Mouse (Mus musculus): ENCODE data around the gene Nos1.

Nos1 gene

GRCm38 (mm10) chr5:117997434-117997970 lies 216.7 kb downstream of the Nos1 start:
- DNase-seq (ENCODE audit: low read depth): no peak

GRCm38 (mm10) chr5:117999061-117999460 lies 218.2 kb downstream of the Nos1 start:
- DNase-seq (ENCODE audit: low read depth): no peak

GRCm38 (mm10) chr5:117999584-117999983 lies 218.8 kb downstream of the Nos1 start:
- no peak for DNase-seq (ENCODE audit: low read depth)

- DNase-seq (ENCODE audit: low read depth): peak; percentile 29
These were observed 221.2 kb downstream of the Nos1 start for GRCm38 (mm10) chr5:118002059-118002458.

- peak; percentile 20 for DNase-seq (ENCODE audit: low read depth)
These were observed 223.8 kb downstream of the Nos1 start for GRCm38 (mm10) chr5:118004619-118005018.

GRCm38 (mm10) chr5:118005728-118006127 lies 224.9 kb downstream of the Nos1 start:
- no peak for DNase-seq (ENCODE audit: low read depth)

- DNase-seq (ENCODE audit: low read depth): no peak
These were observed 227.5 kb downstream of the Nos1 start for GRCm38 (mm10) chr5:118008344-118008743.

All from c-Kit-positive CD71-positive TER-119-negative erythroid progenitor cells, embryonic 14.5 days (primary cell).